Mouse (Mus musculus) embryonic facial prominence, embryonic 11.5 days (tissue): ENCODE data around the gene Gnaq. TPM values are rescaled to one million over a fixed set of nuclear protein-coding genes. Genes with fewer than 3 reads are reported as not detected.

Experiments used
- ATAC-seq: fragments of 200-750 bp; cut with Nextera tagmentation; replicated peaks from 2 replicates; pipeline ENCODE4 v1.8.0; 2017; ENCODE audit warnings: low read depth; ENCODE audit not compliant: insufficient number of reproducible peaks, low FRiP score, low TSS enrichment
- DNase-seq: peaks from one replicate; pipeline ENCODE4 v3.0.0-alpha.2; 2015; ENCODE audit warnings: low spot score
- H3K27ac ChIP-seq: fragments of 300-500 bp; sonication (generic); replicated peaks from 2 replicates; pipeline ENCODE4 v1.5.1; 2014; ENCODE audit warnings: mild to moderate bottlenecking, low read depth, low read length, control low read depth
- H3K27me3 ChIP-seq: fragments of 300-500 bp; sonication (generic); 2 replicates; pipeline ENCODE4 v1.6.1; 2014; ENCODE audit warnings: mild to moderate bottlenecking, low read length, moderate library complexity, mixed read lengths; ENCODE audit not compliant: control insufficient read depth, insufficient read depth
- H3K36me3 ChIP-seq: fragments of 300-500 bp; sonication (generic); replicated peaks from 2 replicates; pipeline ENCODE4 v1.6.1; 2014; ENCODE audit warnings: low read depth, mild to moderate bottlenecking, low read length, moderate library complexity, mixed read lengths; ENCODE audit not compliant: control insufficient read depth, insufficient read depth
- H3K4me1 ChIP-seq: fragments of 300-500 bp; sonication (generic); 2 replicates; pipeline ENCODE4 v1.6.1; 2014; ENCODE audit warnings: low read length, mixed read lengths; ENCODE audit not compliant: control insufficient read depth, insufficient read depth
- H3K4me2 ChIP-seq: fragments of 300-500 bp; sonication (generic); 2 replicates; pipeline ENCODE4 v1.6.1; 2014; ENCODE audit warnings: low read depth, mild to moderate bottlenecking, control low read depth, low read length, moderate library complexity
- H3K4me3 ChIP-seq: fragments of 300-500 bp; sonication (generic); 2 replicates; pipeline ENCODE4 v1.5.1; 2014; ENCODE audit warnings: low read depth, low read length, control low read depth
- H3K9ac ChIP-seq: fragments of 300-500 bp; sonication (generic); replicated peaks from 2 replicates; pipeline ENCODE4 v1.6.1; 2014; ENCODE audit warnings: mild to moderate bottlenecking, control low read depth, low read length
- H3K9me3 ChIP-seq: fragments of 300-500 bp; sonication (generic); replicated peaks from 2 replicates; pipeline ENCODE4 v1.6.1; 2016; ENCODE audit warnings: mild to moderate bottlenecking, low read length, inconsistent platforms, mixed read lengths; ENCODE audit not compliant: control insufficient read depth
- WGBS: fragments of 180-500 bp; shearing (Covaris S2); extraction: QIAGEN DNeasy Blood & Tissue Kit; methylation state at CpG from one replicate; pipeline ENCODE4 v1.1.7; 2014; 5-methylcytosine and 5-hydroxymethylcytosine counted together
- polyA plus RNA-seq: library from polyadenylated mRNA; unstranded; fragments of >200 nt; fragmentation: Nextera tagmentation; extraction: Ambion mirVana; gene quantifications from 2 replicates; pipeline ENCODE4 v1.2.1, GENCODE M21; 2014

Gene Gnaq
- polyA plus RNA-seq, 1 experiment from 2014 or later, result 16.2 TPM

- Histone ChIP-seq H3K9ac (no peak overlapping the region), H3K27ac (no peak overlapping the region), H3K27me3 (no peaks in the 10 kb centered on the region), H3K4me3 (no peak overlapping the region), H3K36me3 (no peaks in the 10 kb centered on the region), H3K4me1 (no peaks in the 10 kb centered on the region), H3K9me3 (no peaks in the 10 kb centered on the region), H3K4me2 (no peak overlapping the region)
- DNase-seq (no peak), ATAC-seq (no peak)
Measured at GRCm38 (mm10) chr19:16309031-16309430, 176.4 kb downstream of the Gnaq start.

- Histone ChIP-seq H3K27ac (no peak overlapping the region), H3K27me3 (no peaks in the 10 kb centered on the region), H3K4me2 (no peak overlapping the region), H3K4me1 (no peaks in the 10 kb centered on the region; the same call in 1 of the 2 replicates), H3K9ac (no peak overlapping the region), H3K36me3 (no peaks in the 10 kb centered on the region), H3K9me3 (no peaks in the 10 kb centered on the region), H3K4me3 (no peak overlapping the region)
- WGBS, result 48% methylated on average over 4 of the region's 4 CpGs
- ATAC-seq (no peak), DNase-seq (no peak)
Measured at GRCm38 (mm10) chr19:16314295-16314821, 181.7 kb downstream of the Gnaq start.

- H3K27me3 ChIP-seq, result no peaks in the 10 kb centered on the region
- no peak overlapping the region for H3K27ac ChIP-seq
- no peaks in the 10 kb centered on the region for H3K9me3 ChIP-seq
- no peak overlapping the region for H3K9ac ChIP-seq
- 94% methylated on average over 4 of the region's 4 CpGs for WGBS
- H3K36me3 ChIP-seq, result no peaks in the 10 kb centered on the region
- H3K4me1 ChIP-seq, result no peaks in the 10 kb centered on the region; the same call in 1 of the 2 replicates
- no peak for ATAC-seq
- H3K4me2 ChIP-seq, result no peak overlapping the region
- DNase-seq, result no peak
- no peak overlapping the region for H3K4me3 ChIP-seq
Measured at GRCm38 (mm10) chr19:16315525-16315924, 182.9 kb downstream of the Gnaq start.

DNA sequence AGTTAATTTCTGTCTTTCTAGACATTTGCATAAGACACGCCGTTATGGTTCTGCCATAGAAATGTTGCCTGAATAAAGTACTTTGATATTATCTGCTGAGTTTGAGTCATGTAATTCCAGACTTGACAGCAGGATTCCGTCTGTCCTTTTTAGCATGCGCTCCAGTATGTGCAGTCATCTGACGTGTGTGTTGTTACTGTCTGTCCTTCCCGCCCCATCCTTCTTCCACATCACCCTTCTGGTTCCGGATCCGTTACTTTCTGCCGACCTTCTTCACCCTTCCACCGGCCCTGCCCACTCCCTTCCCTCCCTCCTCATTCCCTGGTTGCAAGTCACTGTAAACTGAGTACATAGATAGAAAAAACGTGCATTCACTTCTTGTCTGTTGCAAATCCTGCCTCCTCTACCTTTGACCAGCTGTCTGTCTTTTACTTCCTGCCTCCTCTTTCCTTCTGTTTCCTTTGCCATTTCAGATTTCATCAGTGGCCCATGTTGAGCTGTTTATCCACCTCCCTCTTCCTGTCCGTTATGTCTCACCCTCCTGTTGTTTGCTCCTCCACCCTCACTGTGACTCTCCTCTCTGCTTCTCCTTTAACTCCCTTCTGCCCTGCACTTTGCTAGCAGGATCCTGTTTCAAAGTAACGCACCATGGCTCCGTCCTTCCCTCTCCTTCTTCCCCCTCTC, 185.6 kb downstream of the Gnaq start:
- WGBS, result 62% methylated on average over 14 of the region's 14 CpGs
- Histone ChIP-seq H3K36me3 (no peaks in the 10 kb centered on the region), H3K27me3 (no peaks in the 10 kb centered on the region), H3K4me2 (no peak overlapping the region), H3K9ac (no peak overlapping the region), H3K9me3 (no peaks in the 10 kb centered on the region), H3K27ac (no peak overlapping the region), H3K4me1 (no peaks in the 10 kb centered on the region; the same call in 1 of the 2 replicates), H3K4me3 (no peak overlapping the region)
- ATAC-seq (no peak), DNase-seq (no peak)

DNA sequence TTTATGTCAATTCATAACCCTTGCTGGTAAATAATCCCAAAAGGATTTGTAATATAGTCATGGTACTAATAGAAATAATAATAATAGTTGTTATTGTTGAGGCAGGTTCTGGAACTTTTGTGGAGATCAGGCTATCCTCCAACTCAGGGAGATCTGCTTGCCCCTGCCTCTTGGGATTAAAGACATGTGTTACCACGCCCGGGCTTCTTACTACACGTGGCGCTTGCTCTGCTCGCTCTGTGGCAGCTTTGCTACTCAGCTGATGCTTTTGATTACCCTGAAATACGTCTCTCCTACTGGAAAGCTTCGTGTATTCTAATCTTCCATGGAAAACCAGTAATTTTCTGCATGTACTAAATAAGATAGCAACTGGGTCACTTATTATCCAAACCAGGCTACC, 187.4 kb downstream of the Gnaq start:
- Histone ChIP-seq H3K9me3 (no peaks in the 10 kb centered on the region), H3K4me3 (no peak overlapping the region), H3K4me1 (no peaks in the 10 kb centered on the region), H3K36me3 (no peaks in the 10 kb centered on the region), H3K27me3 (no peaks in the 10 kb centered on the region), H3K9ac (no peak overlapping the region), H3K4me2 (no peak overlapping the region), H3K27ac (no peak overlapping the region)
- DNase-seq (no peak), ATAC-seq (no peak)
- WGBS, result 78% methylated on average over 7 of the region's 7 CpGs

GRCm38 (mm10) chr19:16322986-16323385, 190.4 kb downstream of the Gnaq start:
- Histone ChIP-seq H3K4me3 (no peak overlapping the region), H3K4me1 (no peaks in the 10 kb centered on the region), H3K36me3 (no peaks in the 10 kb centered on the region), H3K4me2 (no peak overlapping the region), H3K27ac (no peak overlapping the region), H3K9me3 (no peaks in the 10 kb centered on the region), H3K27me3 (no peaks in the 10 kb centered on the region), H3K9ac (no peak overlapping the region)
- no peak for DNase-seq
- no peak for ATAC-seq
- whole genome bisulfite sequencing, result 84% methylated on average over 6 of the region's 6 CpGs

DNA sequence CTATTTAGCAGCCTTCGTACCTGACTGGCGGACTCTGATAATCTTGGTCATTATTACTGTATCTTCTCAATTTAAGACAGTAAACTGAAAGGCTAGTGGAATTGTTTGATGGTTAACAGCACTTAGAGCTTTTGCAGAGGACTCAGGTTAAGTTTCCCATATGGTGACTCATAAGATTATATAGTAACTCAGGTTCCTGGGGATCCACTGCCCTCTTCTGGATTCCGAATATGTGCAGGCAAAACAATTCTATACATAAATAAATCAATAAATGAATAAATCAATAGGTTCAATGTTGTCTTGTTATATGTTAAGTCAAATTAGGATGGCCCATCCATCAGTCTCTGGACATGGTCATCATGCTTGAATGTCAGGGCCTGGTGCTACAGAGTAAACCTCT, 191.6 kb downstream of the Gnaq start:
- H3K27me3 ChIP-seq, result no peaks in the 10 kb centered on the region
- no peak overlapping the region for H3K9ac ChIP-seq
- H3K4me2 ChIP-seq, result no peak overlapping the region
- 93% methylated on average over 3 of the region's 3 CpGs for WGBS
- no peaks in the 10 kb centered on the region for H3K9me3 ChIP-seq
- no peak overlapping the region for H3K27ac ChIP-seq
- no peaks in the 10 kb centered on the region for H3K36me3 ChIP-seq
- no peak for DNase-seq
- H3K4me3 ChIP-seq, result no peak overlapping the region
- no peak for ATAC-seq
- no peaks in the 10 kb centered on the region for H3K4me1 ChIP-seq

DNA sequence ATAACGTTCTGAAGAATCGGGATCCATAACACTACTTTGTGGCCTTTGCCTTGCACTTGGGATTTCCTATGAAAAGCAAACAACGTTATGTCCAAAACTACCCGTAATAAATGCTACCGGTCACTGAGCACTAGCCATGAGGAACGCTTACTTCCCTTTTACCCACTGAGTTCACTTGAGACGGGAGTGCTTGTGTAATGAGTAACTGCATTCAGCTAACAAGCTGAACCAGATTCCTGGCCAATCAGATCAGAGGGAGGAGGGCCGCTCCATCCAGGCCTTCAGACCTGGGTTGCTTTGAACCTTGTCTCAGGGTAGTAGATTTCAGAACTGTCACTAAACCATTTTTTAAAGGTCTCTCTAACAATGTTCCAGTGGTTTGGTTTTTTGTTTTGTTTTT, 193.3 kb downstream of the Gnaq start:
- ATAC-seq (no peak), DNase-seq (no peak)
- no peak overlapping the region for H3K4me2 ChIP-seq
- H3K27me3 ChIP-seq, result no peaks in the 10 kb centered on the region
- no peak overlapping the region for H3K9ac ChIP-seq
- no peak overlapping the region for H3K27ac ChIP-seq
- H3K36me3 ChIP-seq, result no peaks in the 10 kb centered on the region
- no peaks in the 10 kb centered on the region for H3K9me3 ChIP-seq
- no peak overlapping the region for H3K4me3 ChIP-seq
- no peaks in the 10 kb centered on the region for H3K4me1 ChIP-seq
- WGBS, result 53% methylated on average over 8 of the region's 8 CpGs
